Mouse (Mus musculus): ENCODE results near the gene Ndufs8. TPM values are rescaled to one million over a fixed set of nuclear protein-coding genes. Genes with fewer than 3 reads are reported as not detected.

The Ndufs8 gene
- polyA plus RNA-seq, 1 experiment from 2014 or later: 271 TPM

GRCm38 (mm10) chr19:3862713-3863112 is 49.9 kb downstream of the Ndufs8 start:
- no peaks in the 10 kb centered on the region for H3K9me3 ChIP-seq (replicated peaks; ENCODE audit: control insufficient read depth, low read length)
- H3K4me2 ChIP-seq (ENCODE audit: low read depth, low read length): no peak overlapping the region
- no peak overlapping the region for H3K27ac ChIP-seq (ENCODE audit: low read length)
- H3K36me3 ChIP-seq (ENCODE audit: control insufficient read depth, insufficient read depth, low read length): peaks cover 2% of the 10 kb centered on the region
- H3K4me1 ChIP-seq (ENCODE audit: control insufficient read depth, insufficient read depth, low read length): no peaks in the 10 kb centered on the region; the same call in 1 of the 2 replicates
- H3K9ac ChIP-seq (ENCODE audit: low read length): no peak overlapping the region
- no peaks in the 10 kb centered on the region for H3K27me3 ChIP-seq (ENCODE audit: control insufficient read depth, insufficient read depth, low read length)
- 64% methylated on average over 2 of the region's 2 CpGs for WGBS
- H3K4me3 ChIP-seq (replicated peaks; ENCODE audit: low read length): no peak overlapping the region
- ATAC-seq (ENCODE audit: insufficient read depth, low FRiP score): no peak

Other genes starting within 250 kb of the Ndufs8 start
- gene Lrp5, start 226.2 kb downstream of the Ndufs8 start, polyA plus RNA-seq (2015; fragmentation: Nextera tagmentation; extraction: Ambion mirVana): 5.0 and 5.5 TPM in 2 replicates
- gene 1810055G02Rik, start 204.5 kb downstream of the Ndufs8 start, polyA plus RNA-seq (2015; fragmentation: Nextera tagmentation; extraction: Ambion mirVana): 37.1 and 39.9 TPM in 2 replicates
- gene Kmt5b, start 145.4 kb downstream of the Ndufs8 start, polyA plus RNA-seq (2015; fragmentation: Nextera tagmentation; extraction: Ambion mirVana): 22.2 and 22.6 TPM in 2 replicates
- gene Chka, start 61.0 kb downstream of the Ndufs8 start, polyA plus RNA-seq (2015; fragmentation: Nextera tagmentation; extraction: Ambion mirVana): 42.2 and 44.4 TPM in 2 replicates
- 43.1 and 46.6 TPM in 2 replicates for gene Tcirg1, start 5.6 kb downstream of the Ndufs8 start, polyA plus RNA-seq (2015; fragmentation: Nextera tagmentation; extraction: Ambion mirVana)
- gene Aldh3b1, start 17.0 kb upstream of the Ndufs8 start, polyA plus RNA-seq (2015; fragmentation: Nextera tagmentation; extraction: Ambion mirVana): 3.5 and 4.9 TPM in 2 replicates
- gene Unc93b1, start 22.4 kb upstream of the Ndufs8 start, polyA plus RNA-seq (2015; fragmentation: Nextera tagmentation; extraction: Ambion mirVana): 25.6 and 29.9 TPM in 2 replicates
- gene Aldh3b3, start 45.9 kb upstream of the Ndufs8 start, polyA plus RNA-seq (2015; fragmentation: Nextera tagmentation; extraction: Ambion mirVana): 0.39 and 0.92 TPM in 2 replicates
- 44.0 and 68.7 TPM in 2 replicates for gene Aldh3b2, start 59.6 kb upstream of the Ndufs8 start, polyA plus RNA-seq (2015; fragmentation: Nextera tagmentation; extraction: Ambion mirVana)
- gene Acy3, start 73.8 kb upstream of the Ndufs8 start, polyA plus RNA-seq (2015; fragmentation: Nextera tagmentation; extraction: Ambion mirVana): 7.8 and 10.2 TPM in 2 replicates
- gene Tbx10, start 80.0 kb upstream of the Ndufs8 start, polyA plus RNA-seq (2015; fragmentation: Nextera tagmentation; extraction: Ambion mirVana): 0.17 TPM in 1 of 2 replicates, not detected in the other
- gene Nudt8, start 87.8 kb upstream of the Ndufs8 start, polyA plus RNA-seq (2015; fragmentation: Nextera tagmentation; extraction: Ambion mirVana): 30.5 and 31.3 TPM in 2 replicates
- 2.8 and 3.4 TPM in 2 replicates for gene Gm49405, start 87.9 kb upstream of the Ndufs8 start, polyA plus RNA-seq (2015; fragmentation: Nextera tagmentation; extraction: Ambion mirVana)
- 3.8 and 4.8 TPM in 2 replicates for gene Doc2g, start 90.5 kb upstream of the Ndufs8 start, polyA plus RNA-seq (2015; fragmentation: Nextera tagmentation; extraction: Ambion mirVana)
- 222 and 223 TPM in 2 replicates for gene Ndufv1, start 100.0 kb upstream of the Ndufs8 start, polyA plus RNA-seq (2015; fragmentation: Nextera tagmentation; extraction: Ambion mirVana)
- 793 and 833 TPM in 2 replicates for gene Gstp1, start 125.2 kb upstream of the Ndufs8 start, polyA plus RNA-seq (2015; fragmentation: Nextera tagmentation; extraction: Ambion mirVana)
- 24.2 and 28.7 TPM in 2 replicates for gene Gstp2, start 133.2 kb upstream of the Ndufs8 start, polyA plus RNA-seq (2015; fragmentation: Nextera tagmentation; extraction: Ambion mirVana)
- 5.3 and 6.1 TPM in 2 replicates for gene Gstp3, start 146.8 kb upstream of the Ndufs8 start, polyA plus RNA-seq (2015; fragmentation: Nextera tagmentation; extraction: Ambion mirVana)
- gene Cabp2, start 168.8 kb upstream of the Ndufs8 start, polyA plus RNA-seq (2015; fragmentation: Nextera tagmentation; extraction: Ambion mirVana): 2.9 and 4.2 TPM in 2 replicates
- 115 and 128 TPM in 2 replicates for gene Cdk2ap2, start 184.4 kb upstream of the Ndufs8 start, polyA plus RNA-seq (2015; fragmentation: Nextera tagmentation; extraction: Ambion mirVana)
- 13.8 and 14.9 TPM in 2 replicates for gene Pitpnm1, start 187.2 kb upstream of the Ndufs8 start, polyA plus RNA-seq (2015; fragmentation: Nextera tagmentation; extraction: Ambion mirVana)
- 86.9 and 90.8 TPM in 2 replicates for gene Aip, start 213.1 kb upstream of the Ndufs8 start, polyA plus RNA-seq (2015; fragmentation: Nextera tagmentation; extraction: Ambion mirVana)
- gene Gpr152, start 227.0 kb upstream of the Ndufs8 start, polyA plus RNA-seq (2015; fragmentation: Nextera tagmentation; extraction: Ambion mirVana): not detected in 2 replicates
- gene Cabp4, start 231.3 kb upstream of the Ndufs8 start, polyA plus RNA-seq (2015; fragmentation: Nextera tagmentation; extraction: Ambion mirVana): 0.12 TPM in 1 of 2 replicates, not detected in the other
- 176 and 182 TPM in 2 replicates for gene Coro1b, start 235.8 kb upstream of the Ndufs8 start, polyA plus RNA-seq (2015; fragmentation: Nextera tagmentation; extraction: Ambion mirVana)
- gene Ptprcap, start 240.8 kb upstream of the Ndufs8 start, polyA plus RNA-seq (2015; fragmentation: Nextera tagmentation; extraction: Ambion mirVana): 5.8 and 6.2 TPM in 2 replicates

Data from stomach, embryonic 16.5 days (tissue).